Mouse (Mus musculus) fat pad, adult 2 months (tissue): ENCODE data around the gene Gm10142.
"Not testable (repeated sequence)": the region's sequence is repeated elsewhere in the genome, so short reads cannot be mapped to it uniquely, and the experiment has no call there.

Experiments
- DNase-seq: peaks from one replicate; pipeline ENCODE4 v3.0.0-alpha.2; 2011; ENCODE audit warnings: low read depth, low spot score; ENCODE audit errors: extremely low read depth

Gm10142 gene

DNA sequence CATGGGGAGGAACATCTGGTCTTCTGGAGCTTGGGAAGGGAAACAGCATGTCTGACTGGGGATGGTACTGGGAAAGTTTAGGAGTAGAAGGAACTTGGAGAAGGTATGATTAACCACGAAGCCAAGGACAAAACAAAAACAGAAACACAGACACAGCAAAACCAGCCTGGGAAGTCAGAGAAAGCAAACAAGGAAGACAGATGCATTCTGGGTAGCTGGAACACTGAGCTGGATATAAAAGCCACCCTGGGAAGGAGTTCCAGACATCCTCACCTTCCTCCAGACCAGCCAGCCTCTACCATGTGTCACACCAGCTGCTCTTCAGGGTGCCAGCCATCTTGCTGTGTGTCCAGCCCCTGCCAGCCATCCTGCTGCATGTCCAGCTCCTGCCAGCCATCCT, at the start of gene Gm10142:
TSS of gene Gm10142 (plus strand) at position 301 of the 400 bp plus-strand sequence.
- DNase-seq = no peak

GRCm38 (mm10) chr10:77666342-77666741, 49.3 kb upstream of the Gm10142 start:
- DNase-seq = peak; percentile 56

DNA sequence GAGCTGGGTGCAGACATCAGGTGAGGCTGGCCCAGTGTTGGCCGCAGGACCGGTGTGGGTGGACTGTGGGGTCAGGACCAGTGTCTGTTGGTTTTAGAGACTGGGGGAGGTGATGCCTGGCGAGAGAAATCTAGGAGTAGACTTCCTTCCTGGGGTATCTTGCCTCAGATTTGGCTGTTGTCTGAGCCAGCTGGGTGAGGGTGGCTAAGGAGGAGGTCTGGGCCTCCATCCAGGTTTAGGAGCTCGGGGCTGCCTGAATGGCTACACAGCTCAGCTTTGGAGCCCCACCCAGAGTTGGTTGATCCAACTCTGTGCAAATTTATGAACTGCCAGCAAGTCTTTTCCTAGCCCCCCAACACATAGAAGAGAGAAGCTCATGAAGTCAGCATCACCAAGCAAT, 48.2 kb upstream of the Gm10142 start:
- DNase-seq = no peak

DNA sequence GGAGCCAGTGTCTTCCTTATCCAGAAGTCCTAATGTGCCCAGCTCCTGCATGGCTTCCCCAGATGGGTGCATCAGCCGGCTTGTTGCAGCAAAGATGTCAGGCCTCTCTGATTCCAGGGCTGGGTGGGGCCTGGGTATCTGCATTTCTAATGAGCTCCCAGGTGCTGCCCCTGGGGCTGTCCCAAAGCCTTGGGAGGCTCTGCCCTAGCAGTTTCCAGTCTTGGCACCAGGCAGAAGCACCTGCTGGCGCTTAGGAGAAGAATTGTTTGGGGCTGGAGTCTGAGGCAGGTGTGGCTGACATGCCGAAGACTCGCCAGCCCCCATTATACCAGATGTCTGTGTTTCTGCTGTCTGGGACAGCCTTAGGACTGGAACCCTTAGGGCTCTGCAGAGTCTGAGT, 44.9 kb upstream of the Gm10142 start:
- DNase-seq = no peak

GRCm38 (mm10) chr10:77671519-77671918, 44.1 kb upstream of the Gm10142 start:
- no peak for DNase-seq

DNA sequence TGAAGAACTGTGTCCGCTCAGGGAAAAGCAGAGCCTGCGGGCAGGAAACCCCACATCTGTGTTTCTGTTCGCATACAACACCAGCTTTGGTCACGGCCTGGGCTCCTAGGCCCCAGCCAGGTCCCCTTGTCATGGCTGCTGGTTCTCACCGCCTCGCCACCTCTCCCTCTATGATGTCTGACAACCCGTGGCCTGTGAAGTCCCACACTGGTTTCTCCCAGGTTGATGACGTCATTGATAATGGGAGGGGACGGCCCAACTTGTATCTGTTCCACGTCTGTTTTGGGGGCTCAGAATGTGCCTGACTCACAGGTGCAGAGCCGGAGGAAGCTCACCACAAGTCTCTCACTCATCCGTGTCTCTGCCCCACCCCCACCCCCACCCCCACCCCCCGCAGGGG, 41.8 kb upstream of the Gm10142 start:
- no peak for DNase-seq

DNA sequence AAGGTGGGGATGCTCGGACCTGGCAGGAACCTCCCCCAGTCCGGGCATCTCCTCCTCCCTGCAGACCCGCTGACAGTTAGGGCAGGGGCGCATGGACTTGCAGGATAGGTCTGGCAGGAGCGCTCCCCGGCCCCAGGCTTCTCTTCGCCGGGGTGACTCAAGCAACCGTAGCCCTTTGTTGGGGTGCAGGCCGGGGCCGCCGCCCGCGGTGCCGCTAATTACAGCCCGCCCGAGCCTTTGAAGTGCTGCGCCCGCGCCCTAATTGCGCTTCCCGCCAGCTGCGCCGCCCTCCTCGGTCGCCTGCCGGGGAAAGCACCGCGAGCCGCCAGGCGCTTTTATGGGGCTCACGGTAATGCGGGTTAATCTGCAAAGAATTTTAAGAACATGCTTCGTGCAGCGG, 38.0 kb upstream of the Gm10142 start:
- no peak for DNase-seq

DNA sequence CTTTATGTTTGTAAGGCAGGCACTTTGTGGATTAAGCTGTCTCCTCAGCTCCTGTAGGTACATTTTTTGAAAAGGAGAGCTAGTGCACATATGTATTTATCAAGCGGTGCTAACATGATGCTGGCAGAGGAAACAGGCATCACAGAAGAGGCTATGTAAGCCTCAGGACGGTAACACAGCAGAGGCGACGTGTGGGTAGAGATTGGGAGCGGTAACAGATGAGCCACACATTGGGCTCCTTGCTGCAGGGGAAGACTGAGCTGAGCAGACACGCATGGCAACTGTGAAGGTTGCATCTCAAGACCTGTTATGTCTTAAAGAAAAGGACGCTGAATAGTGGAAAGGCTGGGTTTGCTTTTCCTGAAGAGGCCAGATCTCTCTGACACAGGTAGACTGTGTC, 32.6 kb upstream of the Gm10142 start:
- DNase-seq = no peak

- no peak for DNase-seq
Measured at GRCm38 (mm10) chr10:77684181-77684580, 31.4 kb upstream of the Gm10142 start.

DNA sequence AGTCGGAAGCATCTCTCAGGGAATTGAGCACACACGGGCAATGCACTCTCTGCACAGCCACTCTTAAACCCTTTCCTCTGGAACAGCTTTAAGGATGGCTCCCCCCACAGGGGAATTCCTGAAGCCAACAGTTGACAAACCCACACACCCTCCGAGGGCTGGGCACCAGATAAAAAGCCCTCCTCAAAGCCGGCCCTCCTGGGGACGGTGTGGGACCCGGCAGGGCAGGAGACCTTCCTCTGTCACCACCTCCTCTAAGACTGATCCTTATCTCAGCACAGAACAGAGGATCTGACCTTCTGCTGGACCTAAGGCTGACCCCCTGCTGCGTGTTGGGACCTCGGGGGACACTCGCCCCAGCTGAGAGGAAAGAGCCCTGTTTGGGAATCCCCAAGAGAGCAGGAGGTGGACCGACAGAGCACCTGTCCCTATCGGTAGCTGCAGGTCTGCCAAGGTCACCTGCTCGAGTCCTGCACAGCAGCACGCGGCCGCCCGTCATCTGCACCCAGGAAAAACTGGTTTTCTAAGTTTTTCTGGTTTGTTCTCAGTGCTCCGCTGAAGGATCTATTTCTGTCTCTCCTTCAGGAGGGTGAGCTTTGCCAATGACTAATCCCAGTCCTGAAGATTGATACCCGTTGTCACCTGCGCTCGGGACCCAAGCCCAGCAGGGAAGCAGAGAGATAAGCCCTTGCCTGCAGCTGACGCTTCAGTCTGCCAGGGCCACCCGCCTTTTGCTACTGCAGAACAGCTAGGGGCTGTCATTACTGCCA, 29.5 kb upstream of the Gm10142 start, which contains the start of gene Tspear:
TSS of gene Tspear (plus strand) at position 675 of the 770 bp plus-strand sequence.
- no peak for DNase-seq

DNA sequence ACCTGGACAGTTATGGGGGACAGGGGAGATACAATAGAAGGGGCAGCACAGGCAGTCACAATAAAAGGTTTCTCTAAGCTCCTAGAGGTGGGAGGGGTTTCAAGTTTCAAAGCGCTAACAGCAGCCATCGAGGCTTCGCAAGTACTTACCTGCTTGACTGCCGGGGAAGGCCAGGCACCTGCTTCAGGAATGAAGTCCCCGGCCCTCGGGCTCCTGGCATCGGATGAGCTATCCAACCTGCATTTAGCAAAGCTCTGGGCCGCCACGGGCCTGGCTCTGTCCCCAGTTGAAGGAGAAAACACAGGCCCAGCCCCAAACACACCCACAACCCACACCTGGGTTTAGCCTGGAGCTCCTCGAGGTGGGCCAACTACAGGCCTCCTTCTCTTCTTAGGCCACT, 28.6 kb upstream of the Gm10142 start:
- peak; percentile 54 for DNase-seq

DNA sequence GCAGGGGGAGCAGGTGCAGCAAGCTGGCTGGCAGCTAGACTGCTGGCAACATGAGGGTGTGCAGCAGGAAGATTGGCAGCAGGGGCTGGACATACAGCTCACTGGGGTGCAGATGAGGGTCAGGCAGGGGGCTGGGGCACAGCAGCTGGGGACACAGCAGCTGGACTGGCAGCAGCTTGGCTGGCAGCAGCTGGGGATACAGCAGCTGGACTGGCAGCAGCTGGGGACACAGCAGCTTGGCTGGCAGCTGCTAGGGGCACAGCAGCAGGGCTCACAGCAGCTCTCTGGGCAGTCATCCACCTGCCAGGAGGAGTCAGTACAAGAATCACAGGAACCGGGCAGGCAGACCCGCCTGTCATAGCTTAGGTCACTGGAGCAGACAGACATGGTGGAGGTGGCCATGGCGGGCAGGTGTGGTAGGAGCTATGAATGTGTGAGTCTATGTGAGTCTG, 25.2 kb upstream of the Gm10142 start, which contains the start of gene Gm19402:
TSS of gene Gm19402 (minus strand) at position 402 of the 452 bp plus-strand sequence.
- DNase-seq = not testable (repeated sequence)

DNA sequence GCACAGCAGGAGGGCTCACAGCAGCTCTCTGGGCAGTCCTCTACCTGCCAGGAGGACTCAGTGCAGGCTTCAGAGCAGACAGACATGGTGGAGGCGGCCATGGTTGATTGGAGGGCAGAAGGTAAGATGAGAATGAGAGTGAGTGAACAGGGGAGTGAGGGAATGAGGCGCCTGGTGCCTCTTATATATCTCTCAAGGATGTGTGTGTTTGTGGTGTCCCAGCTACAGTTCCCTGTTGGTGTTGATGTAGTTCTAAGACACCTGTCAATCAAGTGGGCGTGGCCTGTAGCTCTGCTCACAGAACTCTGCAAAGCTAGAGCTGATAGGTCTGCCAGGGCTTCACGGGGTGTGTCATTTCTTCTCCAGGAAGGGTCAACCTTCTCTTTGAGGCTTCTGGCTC, 18.5 kb upstream of the Gm10142 start, which contains the start of gene Gm9508:
TSS of gene Gm9508 (minus strand) at position 101 of the 400 bp plus-strand sequence.
- no peak for DNase-seq

- no peak for DNase-seq
Measured at GRCm38 (mm10) chr10:77706326-77706725, 9.3 kb upstream of the Gm10142 start, which contains the start of gene Gm10272. Gm10272 (plus strand) TSS chr10:77706626.

DNA sequence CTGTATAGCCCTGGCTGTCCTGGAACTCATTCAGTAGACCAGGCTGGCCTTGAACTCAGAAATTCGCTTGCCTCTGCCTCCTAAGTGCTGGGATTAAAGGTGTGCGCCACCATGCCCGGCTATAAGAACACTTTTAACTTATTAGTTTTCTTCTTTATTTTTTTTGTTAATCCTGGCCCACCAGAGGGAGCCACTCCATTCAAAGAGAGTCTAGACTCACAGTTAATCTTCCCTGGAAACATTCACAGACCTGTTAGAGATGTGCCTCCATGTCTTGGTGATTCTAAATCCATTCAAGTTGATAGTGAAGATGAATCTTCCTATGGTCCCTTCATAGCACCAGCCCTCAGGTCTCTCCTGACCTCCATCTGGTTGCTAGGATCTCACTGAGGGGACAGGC, 5.8 kb upstream of the Gm10142 start:
- DNase-seq = no peak

DNA sequence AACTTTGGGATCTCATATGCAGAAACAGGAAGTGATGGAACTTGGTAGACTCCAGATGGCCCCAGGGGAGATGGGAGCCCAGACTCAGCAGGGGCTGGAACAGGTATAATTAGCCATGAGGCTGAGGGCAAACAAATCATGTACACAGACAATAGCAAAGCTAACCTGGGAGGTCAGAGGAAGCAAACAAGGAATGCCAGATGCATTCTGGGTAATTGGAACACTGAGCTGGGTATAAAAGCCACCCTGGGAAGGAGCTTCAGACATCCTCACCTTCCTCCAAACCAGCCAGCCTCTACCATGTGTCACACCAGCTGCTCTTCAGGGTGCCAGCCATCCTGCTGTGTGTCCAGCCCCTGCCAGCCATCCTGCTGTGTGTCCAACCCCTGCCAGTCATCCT, 4.5 kb upstream of the Gm10142 start, which contains the start of gene Gm10024:
TSS of gene Gm10024 (plus strand) at position 301 of the 400 bp plus-strand sequence.
- DNase-seq = not testable (repeated sequence)

- no peak for DNase-seq
Measured at GRCm38 (mm10) chr10:77713734-77714133, 1.9 kb upstream of the Gm10142 start.

GRCm38 (mm10) chr10:77720299-77720698, 4.7 kb downstream of the Gm10142 start, which contains the start of gene Krtap12-1:
Krtap12-1 (plus strand) TSS chr10:77720599.
- DNase-seq = not testable (repeated sequence)

DNA sequence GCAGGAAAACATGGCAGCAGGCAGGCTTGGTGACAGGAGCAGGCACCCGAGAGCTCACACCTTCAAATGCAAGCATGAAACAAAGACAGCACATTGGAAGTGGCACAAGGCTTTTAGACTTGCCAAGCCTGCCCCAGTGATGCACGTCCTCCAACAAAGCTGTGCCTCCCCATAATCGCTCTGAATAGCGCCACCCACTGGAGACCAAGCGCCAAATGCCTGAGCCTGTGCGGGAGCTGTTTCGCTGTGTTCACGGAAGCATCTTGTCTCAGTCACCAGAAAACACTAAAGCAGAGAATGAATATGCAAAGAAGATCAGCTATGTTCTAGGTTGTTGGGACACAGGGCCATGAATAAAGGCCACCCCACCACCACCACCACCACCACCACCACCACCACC, 9.2 kb downstream of the Gm10142 start:
- DNase-seq = no peak

GRCm38 (mm10) chr10:77726186-77726585, 10.6 kb downstream of the Gm10142 start, which contains the start of gene Gm10100:
Gm10100 (plus strand) TSS chr10:77726486.
- no peak for DNase-seq

- DNase-seq = no peak
Measured at GRCm38 (mm10) chr10:77728280-77728679, 12.7 kb downstream of the Gm10142 start.

DNA sequence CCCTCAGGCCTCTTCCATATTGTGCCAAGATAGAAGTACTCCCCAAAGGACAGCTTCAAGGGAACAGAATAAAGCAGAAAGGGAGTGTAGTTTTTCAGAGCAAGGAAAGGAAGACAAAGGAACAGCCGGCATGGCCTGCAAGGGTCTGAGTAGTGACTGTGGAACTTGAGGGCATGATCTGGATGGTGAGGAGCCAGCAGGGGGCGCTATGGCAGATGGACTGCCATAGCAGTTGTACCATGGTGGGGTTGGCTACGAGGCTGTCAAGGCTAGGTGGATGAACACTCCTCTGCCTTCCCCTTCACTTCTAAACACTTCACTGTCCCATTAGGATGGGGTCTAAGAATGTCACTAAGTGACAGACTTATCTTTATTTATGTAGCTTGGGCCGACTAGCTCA, 13.6 kb downstream of the Gm10142 start:
- no peak for DNase-seq
